Mouse (Mus musculus): ENCODE measurements at regions not wholly inside any gene's neighbourhood (a gene's known extent, or its start where the extent isn't known, plus 50 kb on each side); places are given as distances from the start of the nearest gene placed in this dataset.

DNA sequence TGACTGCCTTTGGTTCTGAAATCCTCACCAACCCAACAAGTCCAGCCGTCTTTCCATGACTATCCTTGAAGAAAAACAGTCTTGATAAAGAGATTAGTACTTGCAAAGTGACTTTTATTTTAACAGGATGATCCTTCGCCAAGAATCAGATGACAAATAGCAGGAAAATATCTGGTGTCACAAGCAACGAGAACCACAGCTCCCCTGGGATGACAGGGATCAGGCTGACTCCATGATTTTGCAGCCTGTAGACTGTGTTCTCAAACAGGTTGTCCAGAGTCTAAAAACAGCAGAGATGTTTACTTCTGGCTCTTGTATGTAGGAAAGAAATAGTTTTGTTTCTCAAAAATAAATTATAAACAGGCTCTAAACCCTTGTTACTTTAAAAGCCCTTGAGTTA lies 63.3 kb downstream of the Tmem18 start:
- DNase-seq (ENCODE audit: low read depth, low spot score): no peak

DNA sequence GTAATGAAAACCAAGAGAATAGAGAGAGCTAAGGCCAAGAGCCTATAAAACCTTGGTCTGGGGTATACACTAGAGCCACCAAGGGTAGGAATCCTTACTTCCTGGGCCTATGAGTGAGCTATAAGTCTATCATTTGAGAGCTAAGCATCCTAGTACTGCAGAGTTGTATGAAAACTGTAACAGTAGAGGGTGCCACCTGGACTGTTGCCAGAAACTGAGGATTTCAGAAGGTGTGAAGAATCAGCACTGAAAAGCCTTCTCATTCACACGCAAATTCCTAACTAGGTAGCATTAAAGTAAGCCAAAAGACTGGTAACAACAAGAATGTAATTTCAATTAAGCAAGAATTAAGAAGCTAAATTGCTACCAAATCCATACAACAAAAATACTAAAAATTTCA lies 67.3 kb downstream of the Tmem18 start:
- DNase-seq (ENCODE audit: low read depth, low spot score): no peak

DNA sequence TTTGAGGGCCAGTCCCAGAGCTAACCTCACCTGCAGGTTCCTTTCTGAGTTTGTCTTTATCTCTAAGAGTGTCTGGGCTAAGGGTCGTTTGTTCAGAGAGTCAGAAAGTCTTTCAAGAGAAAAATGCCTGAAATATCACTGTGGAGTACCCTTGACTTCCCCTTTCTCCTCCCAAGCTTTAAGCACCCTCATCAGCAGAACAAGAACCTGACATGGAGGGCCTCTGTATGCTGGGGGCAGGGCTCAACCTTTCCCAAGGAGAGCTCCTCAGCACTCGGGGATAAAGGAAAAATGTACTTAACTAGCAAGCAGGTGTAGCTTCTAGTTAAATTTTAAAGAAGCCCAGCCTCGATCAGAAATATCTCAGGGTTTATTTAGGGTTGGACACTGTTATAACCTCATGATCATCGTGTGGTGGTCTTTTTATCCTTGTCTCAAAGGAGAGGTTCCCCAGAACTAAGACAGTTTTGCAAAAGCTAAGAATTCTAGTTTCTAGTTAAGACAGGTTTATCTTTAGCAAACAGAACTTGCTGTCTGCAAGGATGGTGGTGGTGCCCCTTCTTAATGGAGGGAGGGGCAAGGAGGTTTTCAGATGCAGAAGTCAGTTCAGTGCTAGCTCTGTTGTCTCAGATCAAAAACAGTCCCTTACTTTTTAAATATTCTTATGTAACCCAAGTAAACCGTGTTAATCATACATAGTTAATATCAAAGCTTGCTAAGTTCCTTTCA lies 70.3 kb downstream of the Tmem18 start:
- no peak for DNase-seq (ENCODE audit: low read depth, low spot score)

DNA sequence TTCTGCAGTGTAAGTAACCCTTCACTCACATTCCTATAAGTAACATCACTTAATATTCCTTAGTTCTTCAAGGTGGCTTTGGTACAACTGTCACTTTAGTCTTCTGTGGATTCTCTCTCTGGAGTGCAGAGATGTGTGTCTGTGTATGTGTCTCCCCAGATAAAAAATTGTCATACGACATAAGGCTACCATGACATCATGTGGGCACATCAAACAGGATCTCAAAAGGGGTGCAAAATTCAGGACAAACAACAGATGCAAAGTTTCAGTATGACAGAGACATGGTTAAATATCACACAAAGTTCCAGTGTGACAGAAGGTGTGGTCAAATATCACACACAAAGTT lies 70.8 kb downstream of the Tmem18 start:
- DNase-seq (ENCODE audit: low read depth, low spot score): no peak

DNA sequence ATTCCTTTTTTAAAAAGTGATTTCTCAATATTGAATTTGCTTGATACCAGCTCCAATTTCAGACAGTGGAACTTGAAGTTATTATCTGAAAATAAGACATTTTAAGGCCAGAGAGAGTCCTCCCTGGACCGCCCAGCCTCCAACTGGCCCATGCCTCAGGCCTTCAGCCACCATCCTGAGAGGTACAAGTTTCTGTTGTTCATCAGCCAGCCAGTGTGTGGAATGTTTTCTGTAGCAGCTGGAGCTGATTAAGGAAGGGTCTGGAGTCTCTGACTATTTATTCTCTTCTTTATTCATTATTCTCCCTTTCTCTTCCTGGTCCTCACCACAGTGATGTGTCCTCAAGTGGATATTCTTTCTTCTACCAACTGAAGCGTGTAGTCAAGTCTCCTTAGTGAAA lies 94.6 kb downstream of the Tmem18 start:
- DNase-seq (ENCODE audit: low read depth, low spot score): no peak

DNA sequence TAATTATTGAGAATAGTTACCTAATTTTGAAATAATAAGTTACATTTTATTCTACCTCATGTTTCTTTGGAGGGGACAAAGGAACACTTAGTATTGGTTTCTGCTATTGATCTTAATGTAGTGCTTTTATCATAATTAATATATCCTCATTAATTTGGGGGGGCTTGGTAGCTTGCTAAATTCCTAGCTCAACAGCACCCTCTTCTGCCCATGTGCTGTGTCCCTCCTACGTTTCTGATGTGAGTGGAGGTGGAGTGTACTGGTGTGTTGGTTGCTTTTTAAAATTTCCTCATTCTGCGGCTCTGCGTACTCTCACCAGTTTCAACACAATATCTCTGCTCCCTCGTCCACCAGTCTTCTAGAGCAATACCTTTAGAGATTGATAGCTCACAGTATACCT lies 105.8 kb downstream of the Tmem18 start:
- DNase-seq (ENCODE audit: low read depth, low spot score): no peak

DNA sequence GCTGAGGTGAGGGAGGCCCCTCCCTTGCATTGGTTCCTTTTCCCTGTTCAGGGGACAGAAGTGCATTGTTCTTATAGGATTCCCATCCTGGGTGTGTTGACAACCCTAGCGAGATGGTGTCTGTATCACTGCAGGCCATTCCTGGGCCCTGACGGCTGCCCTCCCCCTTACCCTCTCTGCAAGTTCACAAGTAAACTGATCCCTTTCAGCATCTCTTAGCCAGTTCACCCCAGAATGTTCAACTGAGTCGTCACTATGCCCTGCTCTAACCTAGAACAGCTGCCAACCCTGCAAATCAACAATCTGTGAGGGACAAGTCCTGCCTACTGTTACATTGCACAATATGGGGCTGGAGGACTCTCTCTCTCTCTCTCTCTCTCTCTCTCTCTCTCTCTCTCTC lies 109.3 kb downstream of the Tmem18 start:
- DNase-seq (ENCODE audit: low read depth, low spot score): no peak

DNA sequence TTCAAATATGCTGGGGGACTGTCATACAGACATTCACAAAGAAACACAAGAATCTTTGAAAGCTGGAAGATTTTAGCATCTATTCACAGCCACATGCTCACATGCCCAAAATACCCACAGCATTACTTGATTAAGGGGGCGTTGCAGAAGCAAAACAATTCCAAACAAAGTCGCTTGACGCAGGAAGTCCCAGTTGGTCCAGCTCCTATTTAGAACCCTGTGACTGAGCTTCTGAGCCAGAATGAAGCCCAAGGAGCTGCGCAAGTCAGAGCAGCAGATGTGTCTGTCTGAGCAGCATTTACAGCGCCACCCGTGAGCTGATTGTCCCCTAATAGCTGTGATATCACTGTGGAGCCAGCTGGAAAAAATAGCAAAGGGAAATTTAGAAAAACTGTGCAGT lies 114.0 kb downstream of the Tmem18 start:
- DNase-seq (ENCODE audit: low read depth, low spot score): peak; percentile 30

DNA sequence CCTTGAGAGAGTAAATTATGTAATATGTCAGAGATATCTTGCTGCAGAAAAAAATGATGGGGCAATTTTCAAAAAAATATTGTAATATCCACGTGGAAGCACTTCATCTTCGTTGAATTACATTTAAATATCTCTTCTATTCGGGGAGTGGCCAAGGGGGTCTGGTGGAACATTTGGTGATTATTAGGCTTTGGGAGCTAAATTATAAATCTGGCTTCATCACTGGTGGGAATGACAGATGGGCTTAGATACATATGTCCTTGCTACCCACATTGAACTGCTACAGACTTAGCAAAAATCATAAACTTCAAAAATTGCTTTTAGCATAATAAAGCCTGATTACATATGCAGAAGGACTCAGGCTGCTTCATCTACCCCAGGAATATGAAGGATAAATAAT lies 119.5 kb downstream of the Tmem18 start:
- DNase-seq (ENCODE audit: low read depth, low spot score): no peak

DNA sequence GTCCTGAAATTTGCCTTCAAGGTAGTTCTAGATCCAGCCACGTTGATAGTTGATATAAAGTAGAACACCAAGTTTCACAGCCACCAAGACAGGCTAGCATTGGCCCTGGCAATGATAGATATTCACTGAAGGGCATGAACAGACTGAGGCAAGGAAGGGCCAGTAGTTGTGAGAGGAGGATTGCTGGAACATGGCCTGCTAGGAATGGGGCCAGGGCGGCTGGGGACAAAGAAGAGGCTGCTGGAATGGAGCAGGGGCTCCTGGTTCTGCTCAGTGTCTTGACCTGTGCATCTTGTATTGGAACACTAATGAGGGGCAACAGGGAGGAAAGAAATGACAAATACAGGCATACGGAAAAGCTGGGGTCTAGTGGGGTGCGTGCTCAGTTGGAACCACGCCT lies 123.0 kb downstream of the Tmem18 start:
- no peak for DNase-seq (ENCODE audit: low read depth, low spot score)

DNA sequence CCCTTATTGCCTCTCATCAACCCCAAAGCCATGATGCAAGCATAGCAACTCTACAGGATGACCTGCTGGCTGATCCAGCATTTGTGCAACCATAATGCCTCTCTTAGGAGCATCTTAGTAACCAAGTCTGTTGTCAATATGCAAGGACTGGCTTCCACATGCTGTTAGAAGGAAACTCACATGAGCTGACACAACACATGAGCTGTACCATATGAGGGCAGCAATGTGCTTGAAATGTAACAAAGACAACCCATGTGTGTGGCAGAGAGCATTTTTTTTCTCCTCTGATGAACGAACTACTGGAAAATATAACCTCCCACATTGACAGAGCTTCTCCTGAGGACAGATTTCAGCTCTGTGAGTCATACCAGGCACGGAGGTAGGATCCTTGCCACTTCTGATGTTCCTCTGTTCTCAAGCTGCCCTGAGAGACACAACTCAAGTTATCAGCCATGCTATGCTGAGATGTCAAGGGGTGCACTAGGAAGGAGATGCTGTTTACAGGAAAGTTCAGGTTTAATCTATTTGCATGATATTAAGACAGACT lies 124.5 kb downstream of the Tmem18 start:
- DNase-seq (ENCODE audit: low read depth, low spot score): no peak

DNA sequence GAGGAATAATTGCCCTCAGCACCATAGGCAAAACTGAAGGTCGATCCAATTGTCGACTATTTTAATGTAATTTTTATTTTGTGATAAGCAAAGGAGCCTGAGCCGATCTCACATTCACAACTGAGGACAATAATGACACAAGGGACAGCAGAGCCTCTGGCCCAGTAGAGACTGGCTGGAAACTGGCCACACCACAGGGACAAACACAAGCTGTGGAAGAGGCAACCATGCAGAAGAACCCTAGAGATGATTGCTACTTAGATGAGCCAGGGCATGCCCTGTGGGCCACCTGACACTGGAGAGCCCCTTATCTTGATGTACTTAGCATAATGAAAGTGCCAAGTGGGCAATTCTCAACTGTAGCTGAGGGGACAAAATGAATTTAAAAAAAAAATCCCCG lies 126.3 kb downstream of the Tmem18 start:
- DNase-seq (ENCODE audit: low read depth, low spot score): no peak

DNA sequence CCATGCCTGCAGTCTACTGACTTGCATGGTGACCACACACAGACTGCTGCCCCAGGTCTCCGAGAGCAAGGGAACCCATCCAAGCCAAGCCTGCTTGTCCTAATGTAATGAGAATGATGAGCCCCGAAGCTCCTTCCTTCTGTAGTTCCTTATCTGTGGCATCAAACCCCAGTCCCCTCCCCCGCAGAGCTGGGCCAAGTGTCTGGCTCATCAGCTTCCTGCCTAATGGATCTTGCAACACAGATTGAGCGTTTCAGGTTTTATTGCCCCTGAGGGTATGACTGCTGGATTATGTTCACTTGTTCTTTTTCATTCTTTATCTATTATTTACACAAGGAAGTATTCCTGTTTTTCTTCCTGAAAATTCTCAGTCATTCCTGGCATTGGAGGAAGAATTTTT lies 142.5 kb downstream of the Tmem18 start:
- DNase-seq (ENCODE audit: low read depth, low spot score): no peak

DNA sequence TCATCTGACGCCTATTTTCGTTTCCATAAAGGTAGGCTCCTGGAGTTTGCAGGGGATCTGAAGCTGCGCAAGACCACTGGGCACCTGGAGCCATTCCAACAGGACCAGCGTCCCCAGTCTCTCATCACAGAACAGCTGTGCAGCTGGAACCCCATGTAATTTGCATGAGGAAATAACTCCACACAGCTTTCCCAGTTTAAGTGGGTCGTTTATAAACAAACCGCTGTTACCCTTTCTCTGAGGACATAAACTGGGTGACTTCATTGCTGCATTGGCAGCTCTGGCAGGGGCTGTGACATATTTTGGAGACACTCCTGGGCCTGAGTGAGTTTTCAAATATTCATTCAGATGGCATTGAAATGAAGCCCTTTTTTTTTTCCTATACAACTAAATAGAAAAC lies 145.2 kb downstream of the Tmem18 start:
- DNase-seq (ENCODE audit: low read depth, low spot score): no peak

DNA sequence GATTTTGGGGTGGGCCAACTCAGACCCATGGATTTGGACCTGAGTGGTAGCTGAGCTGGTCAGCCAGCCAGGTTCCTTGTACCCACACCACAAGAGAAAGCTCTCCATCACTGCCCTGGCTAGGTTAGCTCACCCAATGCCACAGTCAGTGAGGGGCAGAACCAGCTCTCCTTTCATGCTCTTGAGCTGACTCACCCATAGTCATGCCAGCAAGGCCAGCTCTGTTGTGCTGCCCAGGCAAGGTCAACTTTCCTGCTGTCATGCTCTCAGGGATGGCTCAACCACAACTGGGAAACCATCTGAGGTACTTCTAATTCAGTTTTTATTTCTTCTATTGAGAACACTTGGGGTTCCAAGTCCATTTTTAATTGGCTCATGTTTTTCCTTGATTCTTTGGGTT lies 116.5 kb upstream of the Alkal2 start:
- DNase-seq (ENCODE audit: low read depth, low spot score): no peak

DNA sequence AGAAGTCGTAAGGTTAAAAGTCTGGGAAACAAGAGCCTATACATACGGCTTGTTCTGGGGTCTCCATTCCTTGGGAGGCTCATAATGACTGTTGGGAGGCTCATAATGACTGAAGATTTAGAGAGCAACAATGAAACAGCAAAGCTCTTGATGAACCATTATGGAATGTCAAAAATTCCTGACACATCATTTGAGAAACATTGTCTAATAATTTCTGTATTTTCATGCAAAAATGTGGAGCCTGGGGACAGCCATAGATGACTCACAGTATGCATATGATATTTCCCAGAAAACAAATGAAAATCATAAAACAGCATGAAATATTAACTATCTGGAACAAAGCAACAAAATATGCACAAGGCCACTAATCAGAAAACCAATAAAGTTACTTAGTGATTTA lies 90.8 kb upstream of the Alkal2 start:
- DNase-seq (ENCODE audit: low read depth, low spot score): no peak

DNA sequence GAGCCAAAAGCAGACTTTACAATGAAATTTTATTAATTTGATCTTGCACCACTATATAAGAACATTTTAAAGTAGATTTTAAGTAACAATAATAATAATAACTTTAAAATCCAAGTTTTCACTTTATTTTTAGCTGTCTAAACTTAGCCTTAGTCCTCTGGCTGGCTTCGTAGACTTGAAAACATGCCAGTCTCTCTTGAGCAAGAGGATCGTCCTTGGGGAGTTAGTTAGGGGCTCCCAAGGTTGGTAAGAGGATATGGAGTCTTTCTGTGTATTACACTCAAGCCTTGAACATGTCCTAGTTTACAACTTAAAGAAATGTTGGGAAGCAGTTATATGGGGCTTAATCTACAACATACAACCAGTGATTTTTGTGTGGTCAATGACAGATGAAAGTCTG lies 68.0 kb upstream of the Alkal2 start:
- no peak for DNase-seq (ENCODE audit: low read depth, low spot score)

DNA sequence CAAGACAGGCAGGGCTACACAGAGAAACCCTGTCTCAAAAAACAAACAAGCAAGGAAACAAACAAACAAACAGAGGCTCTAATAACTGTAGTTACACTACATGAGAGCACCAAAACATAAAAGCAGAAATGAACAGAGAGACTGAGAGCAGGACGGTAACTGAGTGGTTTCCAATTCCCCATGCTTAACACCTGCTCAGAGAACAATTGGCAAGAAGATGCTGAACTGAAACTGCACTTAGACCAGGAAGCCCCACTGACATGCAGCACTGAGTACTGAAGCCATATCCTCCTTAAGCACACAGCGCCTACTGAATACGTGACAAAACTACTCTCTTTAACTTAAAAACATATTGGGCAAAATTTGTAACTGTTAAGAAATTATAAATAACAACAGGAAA lies 52.7 kb upstream of the Alkal2 start:
- DNase-seq (ENCODE audit: low read depth, low spot score): no peak

Data from brain, embryonic 18.5 days (tissue).